Mouse (Mus musculus) erythroblast, embryonic 14.5 days (primary cell): ENCODE measurements around the gene Rbfox1. TPM values are rescaled to one million over a fixed set of nuclear protein-coding genes. Genes with fewer than 3 reads are reported as not detected.

ENCODE experiments used
- H3K27me3 ChIP-seq: 2 replicates; pipeline ENCODE4 v1.6.1; 2012; ENCODE audit warnings: inconsistent platforms; ENCODE audit not compliant: control insufficient read depth
- H3K36me3 ChIP-seq: 2 replicates; pipeline ENCODE4 v1.6.1; 2012; ENCODE audit warnings: mild to moderate bottlenecking, inconsistent platforms; ENCODE audit not compliant: control insufficient read depth
- H3K4me1 ChIP-seq: 2 replicates; pipeline ENCODE4 v1.6.1; 2012; ENCODE audit warnings: inconsistent platforms; ENCODE audit not compliant: control insufficient read depth
- H3K4me3 ChIP-seq: replicated peaks from 2 replicates; pipeline ENCODE3; 2012; ENCODE audit warnings: moderate library complexity, mild to moderate bottlenecking, inconsistent platforms
- H3K9me3 ChIP-seq: 2 replicates; pipeline ENCODE4 v1.6.1; 2012; ENCODE audit warnings: low read length, inconsistent platforms, mixed read lengths; ENCODE audit not compliant: control insufficient read depth
- GATA1 ChIP-seq: IDR thresholded peaks from 2 replicates; pipeline ENCODE4 v1.6.1; 2012; ENCODE audit warnings: low read length, inconsistent platforms, mixed read lengths
- TAL1 ChIP-seq: IDR thresholded peaks from 3 replicates; pipeline ENCODE4 v1.6.1; 2012; ENCODE audit warnings: low read length, inconsistent platforms, mixed read lengths
- polyA plus RNA-seq: library from polyadenylated mRNA; stranded (reverse); fragments of >175 nt; gene quantifications from 2 replicates; pipeline ENCODE4 v1.2.3, GENCODE M21; 2012

The Rbfox1 gene
- polyA plus RNA-seq, 1 experiment: not detected

DNA sequence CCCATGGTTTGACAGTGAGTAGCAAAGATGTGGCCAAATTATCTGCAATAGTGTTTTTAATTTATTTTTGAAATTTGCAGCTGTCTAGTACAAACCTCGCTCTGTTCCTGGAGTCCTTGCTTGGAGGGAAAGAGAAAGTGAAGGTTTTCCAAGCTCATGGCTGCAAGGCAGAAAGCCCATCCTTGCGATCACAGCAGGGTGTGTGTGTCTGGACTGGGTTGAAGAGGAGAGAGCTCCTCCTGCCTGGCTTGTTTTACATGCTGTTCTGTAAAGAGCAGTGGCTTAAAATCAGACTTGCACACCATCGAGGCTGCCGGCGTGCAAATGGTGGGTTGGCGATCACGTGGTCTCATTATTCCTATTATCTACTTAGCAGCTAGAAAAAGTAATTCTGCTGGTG lies 249.9 kb downstream of the Rbfox1 start:
- Histone ChIP-seq H3K9me3 (no peaks in the 10 kb centered on the region), H3K36me3 (no peaks in the 10 kb centered on the region), H3K4me3 (no peak overlapping the region), H3K4me1 (no peaks in the 10 kb centered on the region), H3K27me3 (no peaks in the 10 kb centered on the region)
- no peak for TF ChIP-seq GATA1
- no peak for TF ChIP-seq TAL1

DNA sequence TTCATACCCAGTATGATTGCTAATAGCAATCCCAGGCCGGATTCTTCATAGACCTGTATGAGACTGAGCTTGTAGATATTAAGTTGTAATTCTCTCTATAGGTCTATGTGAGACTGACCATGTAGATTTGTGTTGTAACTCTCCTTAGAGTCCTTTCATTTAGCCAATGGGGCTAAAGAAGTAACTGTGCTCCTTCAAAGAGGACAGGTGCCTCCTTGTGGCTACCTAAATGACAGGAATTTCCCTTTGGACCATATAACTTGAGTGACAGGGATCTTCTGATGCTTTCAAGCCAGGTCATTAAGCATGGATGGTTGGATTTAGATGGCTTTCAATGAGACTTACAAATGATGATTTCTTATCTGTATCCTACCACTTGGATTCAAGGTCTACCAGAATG lies 254.3 kb downstream of the Rbfox1 start:
- H3K27me3 ChIP-seq: no peaks in the 10 kb centered on the region
- no peaks in the 10 kb centered on the region for H3K36me3 ChIP-seq
- no peaks in the 10 kb centered on the region for H3K9me3 ChIP-seq
- no peak overlapping the region for H3K4me3 ChIP-seq
- no peak for TF ChIP-seq GATA1
- TF ChIP-seq TAL1: no peak
- no peaks in the 10 kb centered on the region for H3K4me1 ChIP-seq

DNA sequence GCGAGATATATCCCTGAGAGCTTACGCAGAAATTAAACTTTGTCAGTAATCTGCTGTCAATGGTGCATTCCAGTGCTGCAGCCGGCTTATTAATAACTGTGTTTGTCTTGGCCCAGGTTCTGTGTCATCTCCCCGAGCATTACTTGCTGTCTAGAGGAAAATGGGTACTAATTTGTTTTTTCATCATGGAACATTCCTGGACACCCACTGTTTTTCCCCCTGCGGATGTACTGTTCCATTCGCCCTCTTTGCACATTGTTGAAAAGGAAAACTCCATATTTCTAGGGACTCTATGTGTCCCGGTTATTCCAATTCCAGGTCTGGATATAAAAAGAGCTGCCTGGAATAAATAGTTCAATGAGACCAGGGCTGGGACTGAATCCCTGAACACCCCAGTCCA lies 262.8 kb downstream of the Rbfox1 start:
- Histone ChIP-seq H3K27me3 (no peaks in the 10 kb centered on the region), H3K9me3 (peaks cover 2% of the 10 kb centered on the region; the same call in 1 of the 2 replicates), H3K4me1 (no peaks in the 10 kb centered on the region), H3K4me3 (no peak overlapping the region), H3K36me3 (no peaks in the 10 kb centered on the region)
- TF ChIP-seq GATA1 (no peak), TAL1 (no peak)

DNA sequence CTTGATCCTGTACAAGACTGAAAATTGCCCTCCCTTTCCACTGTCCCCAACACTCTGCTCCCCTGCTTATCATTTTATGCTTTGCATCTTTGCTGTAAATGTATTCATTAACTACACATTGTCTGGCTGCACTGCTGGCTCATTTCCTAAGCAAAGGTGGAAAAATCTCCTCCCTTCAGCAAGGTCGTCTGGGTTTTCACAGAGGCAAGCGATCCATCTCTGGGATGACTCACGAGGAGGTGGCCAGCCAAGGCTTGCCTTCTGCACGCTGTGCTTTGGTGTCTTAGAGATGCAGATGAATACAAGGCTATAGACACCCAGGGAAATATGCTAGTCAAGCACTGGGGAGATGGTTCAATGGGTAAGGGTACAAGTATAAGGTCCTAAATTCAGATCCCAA lies 264.2 kb downstream of the Rbfox1 start:
- Histone ChIP-seq H3K4me3 (no peak overlapping the region), H3K9me3 (peaks cover 4% of the 10 kb centered on the region), H3K27me3 (no peaks in the 10 kb centered on the region), H3K36me3 (no peaks in the 10 kb centered on the region), H3K4me1 (no peaks in the 10 kb centered on the region)
- TF ChIP-seq GATA1 (no peak), TAL1 (no peak)

DNA sequence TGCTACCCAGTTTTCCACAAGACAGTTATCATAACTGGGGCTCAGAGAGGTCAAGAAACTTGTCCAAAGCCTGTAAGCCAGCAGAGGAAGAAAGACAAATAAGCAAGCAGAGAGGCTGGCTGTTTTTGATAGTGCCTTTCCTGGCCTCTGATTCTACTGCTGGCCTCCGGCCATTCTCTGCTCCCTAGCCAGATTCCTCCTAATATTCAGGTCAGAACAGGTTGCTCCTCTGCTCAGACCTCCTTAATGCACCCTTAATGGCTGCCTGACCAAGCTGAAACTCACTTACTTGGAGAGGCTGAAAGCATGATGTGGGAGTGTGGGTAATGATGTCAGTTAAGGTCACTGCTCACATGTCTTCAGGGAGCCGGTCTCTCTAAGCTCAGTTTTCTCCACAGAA lies 270.4 kb downstream of the Rbfox1 start:
- Histone ChIP-seq H3K4me3 (no peak overlapping the region), H3K9me3 (peaks cover 4% of the 10 kb centered on the region), H3K27me3 (no peaks in the 10 kb centered on the region), H3K36me3 (no peaks in the 10 kb centered on the region), H3K4me1 (no peaks in the 10 kb centered on the region)
- TF ChIP-seq TAL1 (no peak), GATA1 (no peak)

DNA sequence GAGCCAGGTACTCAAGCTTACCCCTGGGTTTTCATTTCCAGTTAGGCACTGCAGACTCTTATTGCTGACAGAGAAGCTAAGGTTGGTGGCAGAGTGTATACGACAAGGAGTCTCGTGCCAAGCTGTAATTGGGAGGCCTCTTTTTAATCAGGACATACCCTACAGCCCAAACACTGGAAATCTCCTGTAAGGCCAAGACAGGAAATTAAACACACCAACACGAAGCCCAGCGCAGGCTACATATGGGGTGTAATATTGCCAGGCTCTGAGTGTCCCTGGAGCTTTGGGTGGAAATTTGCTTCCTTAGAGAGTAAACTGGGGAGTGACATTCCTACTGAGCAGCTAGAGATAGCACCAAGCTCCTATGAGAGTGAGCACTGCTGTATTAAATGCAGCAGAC lies 279.3 kb downstream of the Rbfox1 start:
- Histone ChIP-seq H3K27me3 (no peaks in the 10 kb centered on the region), H3K4me1 (no peaks in the 10 kb centered on the region), H3K4me3 (no peak overlapping the region), H3K9me3 (no peaks in the 10 kb centered on the region), H3K36me3 (no peaks in the 10 kb centered on the region)
- no peak for TF ChIP-seq GATA1
- no peak for TF ChIP-seq TAL1

DNA sequence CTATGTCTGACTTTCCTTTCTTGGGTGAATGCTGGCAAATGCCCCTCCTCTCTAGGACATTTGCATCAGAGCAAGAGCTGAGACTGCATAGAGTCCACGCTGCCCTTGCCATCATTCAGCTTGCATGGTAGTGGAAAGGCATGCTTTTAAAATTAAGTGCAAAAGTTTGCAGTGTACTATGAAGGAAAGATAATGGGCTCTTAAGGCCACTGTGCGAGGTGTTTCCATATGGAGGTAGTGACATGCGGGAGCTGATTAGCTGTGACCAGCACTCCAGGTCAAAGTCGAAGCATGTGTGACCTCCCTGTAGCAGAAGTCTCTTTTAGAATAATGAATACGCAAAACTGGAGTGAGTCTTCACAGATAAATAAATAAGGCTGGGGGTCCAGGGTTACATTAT lies 284.2 kb downstream of the Rbfox1 start:
- Histone ChIP-seq H3K4me3 (no peak overlapping the region), H3K4me1 (no peaks in the 10 kb centered on the region), H3K36me3 (no peaks in the 10 kb centered on the region), H3K9me3 (no peaks in the 10 kb centered on the region), H3K27me3 (no peaks in the 10 kb centered on the region)
- TF ChIP-seq TAL1 (no peak), GATA1 (no peak)

DNA sequence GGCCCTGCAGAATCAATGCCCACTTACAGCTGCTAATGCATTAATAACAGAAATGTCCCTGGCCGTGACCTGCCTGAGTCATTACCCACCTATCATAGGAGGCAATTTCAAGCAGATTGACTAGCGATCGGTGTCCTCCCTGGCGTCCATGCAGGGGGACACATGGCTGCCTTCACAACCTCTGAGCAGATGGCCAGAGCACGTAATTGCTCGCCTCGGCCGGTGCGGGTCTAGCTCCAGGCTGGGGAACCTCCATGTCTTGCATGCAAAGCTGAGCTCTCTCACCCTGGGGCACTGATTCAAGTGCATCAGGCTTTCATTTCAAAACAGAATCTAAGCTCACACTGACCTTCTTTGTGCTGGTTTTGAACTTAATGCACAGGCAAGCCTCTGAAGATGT lies 295.7 kb downstream of the Rbfox1 start:
- no peaks in the 10 kb centered on the region for H3K4me1 ChIP-seq
- H3K9me3 ChIP-seq: peaks cover 3% of the 10 kb centered on the region; the same call in 1 of the 2 replicates
- H3K4me3 ChIP-seq: no peak overlapping the region
- TF ChIP-seq TAL1 (no peak), GATA1 (no peak)
- H3K27me3 ChIP-seq: no peaks in the 10 kb centered on the region
- H3K36me3 ChIP-seq: no peaks in the 10 kb centered on the region

DNA sequence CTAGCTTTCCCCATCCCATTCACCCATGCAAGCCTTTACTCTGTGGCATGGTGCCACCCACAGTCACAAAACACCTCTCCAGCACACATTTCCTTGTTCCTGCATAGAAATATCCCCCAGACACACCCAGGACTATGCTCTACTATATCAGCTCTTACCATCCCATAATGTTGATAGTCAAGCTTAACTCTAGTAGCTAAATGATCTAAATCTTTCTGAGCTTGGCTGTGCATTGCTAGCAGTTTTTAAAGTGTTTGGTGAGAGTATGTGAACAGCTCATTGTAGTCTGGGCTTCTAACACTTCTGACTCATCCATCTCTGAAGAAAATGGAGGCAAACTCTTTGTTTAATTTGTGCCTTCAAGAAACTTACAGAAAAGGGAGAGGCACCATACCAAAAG lies 297.2 kb downstream of the Rbfox1 start:
- peaks cover 3% of the 10 kb centered on the region; the same call in 1 of the 2 replicates for H3K9me3 ChIP-seq
- no peak overlapping the region for H3K4me3 ChIP-seq
- TF ChIP-seq TAL1 (no peak), GATA1 (no peak)
- no peaks in the 10 kb centered on the region for H3K36me3 ChIP-seq
- H3K4me1 ChIP-seq: no peaks in the 10 kb centered on the region
- no peaks in the 10 kb centered on the region for H3K27me3 ChIP-seq

DNA sequence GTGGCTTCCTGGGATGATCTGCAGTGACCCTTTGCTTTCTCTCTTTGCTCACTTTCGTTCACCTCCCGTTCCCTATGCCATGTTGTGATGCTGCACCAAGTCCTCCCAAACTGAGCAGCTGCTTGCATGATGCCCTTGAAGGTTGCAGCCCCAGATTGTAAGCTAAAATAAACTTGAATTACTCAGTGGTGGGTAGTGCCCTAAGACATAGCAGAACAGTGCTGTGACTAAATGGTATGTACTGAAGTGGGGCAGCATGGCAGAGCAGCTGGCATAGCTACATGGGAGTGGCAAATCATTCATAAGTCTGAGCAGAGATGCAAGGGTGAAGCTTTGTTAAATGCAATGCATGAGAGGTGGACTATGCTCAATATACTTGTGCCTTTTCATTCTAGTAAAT lies 307.2 kb downstream of the Rbfox1 start:
- no peak for TF ChIP-seq GATA1
- TF ChIP-seq TAL1: no peak
- Histone ChIP-seq H3K27me3 (no peaks in the 10 kb centered on the region), H3K36me3 (no peaks in the 10 kb centered on the region), H3K4me3 (no peak overlapping the region), H3K9me3 (no peaks in the 10 kb centered on the region), H3K4me1 (no peaks in the 10 kb centered on the region)
